ENCODE assay signal across 8 mouse cellular contexts in genomic region chr13:119789851-119790717, GRCm38 (mm10). TPM values are rescaled to one million over a fixed set of nuclear protein-coding genes. Genes with fewer than 3 reads are reported as not detected.
DNase-seq lines count a peak whose midpoint lies in the region; ATAC-seq and TF ChIP-seq lines count a peak whose summit lies in the region.

No protein-coding gene starts in this region.

- H3K9ac ChIP-seq in kidney, embryonic 15.5 days, result peak overlapping the region; percentile 92
- peak overlapping the region; percentile 83 for H3K9ac ChIP-seq in midbrain, postnatal 0 days (replicated peaks; ENCODE audit: low read length, poor library complexity, severe bottlenecking)
- H3K9ac ChIP-seq in stomach, embryonic 14.5 days (replicated peaks; ENCODE audit: low read depth, low read length), result peak overlapping the region; percentile 89

- TF ChIP-seq CTCF in embryonic fibroblast, embryonic 13.5 days (IDR thresholded peaks at IDR 0.05; ENCODE audit: borderline replicate concordance, insufficient read depth, low read length), result no peak
- 0 out of 2 replicates have a peak, but pooled peaks have one; percentile 1 for TF ChIP-seq CTCF in midbrain, postnatal 0 days (IDR thresholded peaks at IDR 0.05)

- peak overlapping the region; percentile 82 for H3K4me3 ChIP-seq in embryonic fibroblast, embryonic 13.5 days (ENCODE audit: insufficient read depth, low read length)
- peak overlapping the region; percentile 87 for H3K4me3 ChIP-seq in heart, embryonic 10.5 days
- peak overlapping the region; percentile 88 for H3K4me3 ChIP-seq in kidney, embryonic 15.5 days (replicated peaks)
- peak overlapping the region; percentile 87 for H3K4me3 ChIP-seq in midbrain, postnatal 0 days (ENCODE audit: low read depth, low read length)
- peak overlapping the region; percentile 85 for H3K4me3 ChIP-seq in stomach, embryonic 14.5 days (ENCODE audit: low read depth, low read length)

- peak; percentile 73 for ATAC-seq in kidney, embryonic 15.5 days (replicated peaks; ENCODE audit: low FRiP score)
- peak; percentile 59 for ATAC-seq in midbrain, postnatal 0 days (ENCODE audit: low FRiP score)
- ATAC-seq in stomach, embryonic 14.5 days (ENCODE audit: insufficient number of reproducible peaks, insufficient read depth, low FRiP score, low read depth), result peak; percentile 61

- whole genome bisulfite sequencing in heart, embryonic 10.5 days, result 2% methylated on average over 53 of the region's 66 CpGs
- WGBS in kidney, embryonic 15.5 days, result under 1% methylated on average over 61 of the region's 66 CpGs
- WGBS in midbrain, postnatal 0 days, result under 1% methylated on average over 45 of the region's 66 CpGs
- WGBS in stomach, embryonic 14.5 days, result under 1% methylated on average over 47 of the region's 66 CpGs

- H3K27ac ChIP-seq in embryonic fibroblast, embryonic 13.5 days (ENCODE audit: insufficient read depth, low read length), result peak overlapping the region; percentile 85
- peak overlapping the region; percentile 97 for H3K27ac ChIP-seq in heart, embryonic 10.5 days
- H3K27ac ChIP-seq in kidney, embryonic 15.5 days, result peak overlapping the region; percentile 99
- H3K27ac ChIP-seq in midbrain, postnatal 0 days (ENCODE audit: low read depth, low read length), result peak overlapping the region; percentile 95
- H3K27ac ChIP-seq in stomach, embryonic 14.5 days (ENCODE audit: low read length), result peak overlapping the region; percentile 96

- peaks cover 37% of the 10 kb centered on the region for H3K36me3 ChIP-seq in heart, embryonic 10.5 days
- H3K36me3 ChIP-seq in kidney, embryonic 15.5 days, result peaks cover 38% of the 10 kb centered on the region
- peaks cover 6% of the 10 kb centered on the region; the same call in 1 of the 2 replicates for H3K36me3 ChIP-seq in midbrain, postnatal 0 days (ENCODE audit: insufficient read depth, low read length)
- H3K36me3 ChIP-seq in stomach, embryonic 14.5 days (ENCODE audit: control insufficient read depth, insufficient read depth, low read length), result peaks cover 22% of the 10 kb centered on the region; the same call in 1 of the 2 replicates

- TF ChIP-seq POLR2A in embryonic fibroblast, embryonic 13.5 days (IDR thresholded peaks at IDR 0.05; ENCODE audit: low read depth, low read length), result peak; percentile 71

- H3K4me2 ChIP-seq in kidney, embryonic 15.5 days, result peak overlapping the region; percentile 88
- H3K4me2 ChIP-seq in midbrain, postnatal 0 days (ENCODE audit: low read depth, low read length, poor library complexity, severe bottlenecking), result peak overlapping the region; percentile 61
- H3K4me2 ChIP-seq in stomach, embryonic 14.5 days (replicated peaks; ENCODE audit: low read depth, low read length), result peak overlapping the region; percentile 52

- peak; percentile 65 for DNase-seq in CD4-positive helper T cell, adult 2 months (ENCODE audit: low read depth, low spot score)
- peak; percentile 80 for DNase-seq in brain, adult 2 months (ENCODE audit: low read depth, low spot score)
- DNase-seq in heart, embryonic 10.5 days (ENCODE audit: low spot score), result peak; percentile 81
- peak; percentile 67 for DNase-seq in liver
- DNase-seq in midbrain, postnatal 0 days (ENCODE audit: low spot score), result peak; percentile 83

- H3K4me1 ChIP-seq in embryonic fibroblast, embryonic 13.5 days (ENCODE audit: control insufficient read depth, insufficient read depth, low read length), result no peaks in the 10 kb centered on the region
- peaks cover 7% of the 10 kb centered on the region; the same call in 1 of the 2 replicates for H3K4me1 ChIP-seq in heart, embryonic 10.5 days
- H3K4me1 ChIP-seq in kidney, embryonic 15.5 days, result peaks cover 18% of the 10 kb centered on the region
- no peaks in the 10 kb centered on the region for H3K4me1 ChIP-seq in midbrain, postnatal 0 days (ENCODE audit: insufficient read depth, low read length)
- peaks cover 10% of the 10 kb centered on the region; the same call in 1 of the 2 replicates for H3K4me1 ChIP-seq in stomach, embryonic 14.5 days (ENCODE audit: control insufficient read depth, insufficient read depth, low read length)

- H3K9me3 ChIP-seq in heart, embryonic 10.5 days, result no peaks in the 10 kb centered on the region
- no peaks in the 10 kb centered on the region for H3K9me3 ChIP-seq in kidney, embryonic 15.5 days (replicated peaks)
- H3K9me3 ChIP-seq in midbrain, postnatal 0 days (ENCODE audit: low read length), result no peaks in the 10 kb centered on the region
- H3K9me3 ChIP-seq in stomach, embryonic 14.5 days (ENCODE audit: control insufficient read depth, low read depth, low read length), result no peaks in the 10 kb centered on the region

- H3K27me3 ChIP-seq in heart, embryonic 10.5 days (ENCODE audit: insufficient read depth, poor library complexity, severe bottlenecking), result no peaks in the 10 kb centered on the region
- no peaks in the 10 kb centered on the region for H3K27me3 ChIP-seq in kidney, embryonic 15.5 days
- H3K27me3 ChIP-seq in midbrain, postnatal 0 days (ENCODE audit: insufficient read depth, low read length), result no peaks in the 10 kb centered on the region
- no peaks in the 10 kb centered on the region for H3K27me3 ChIP-seq in stomach, embryonic 14.5 days (ENCODE audit: control insufficient read depth, insufficient read depth, low read length)

RNA-seq across cellular contexts. Expression of gene Zfp131, which starts 0.6 kb away (rescaled TPM):
- polyA plus RNA-seq in embryonic fibroblast, embryonic 13.5 days (2011; ENCODE audit: insufficient read length, low read depth, missing spikeins), result 57.8 and 64.5 TPM in 2 replicates
- 23.5 and 29.8 TPM in 2 replicates for polyA plus RNA-seq in heart, embryonic 10.5 days (2016; fragmentation: Nextera tagmentation; extraction: Ambion mirVana)
- 37.0 and 37.3 TPM in 2 replicates for polyA plus RNA-seq in kidney, embryonic 15.5 days (2015; fragmentation: Nextera tagmentation; extraction: Ambion mirVana)
- total RNA-seq in midbrain, postnatal 0 days (2014; rRNA removed), result 26.4 and 33.8 TPM in 2 replicates
- 22.3 and 25.9 TPM in 2 replicates for polyA plus RNA-seq in midbrain, postnatal 0 days (2015; fragmentation: Nextera tagmentation; extraction: Ambion mirVana)
- polyA plus RNA-seq in stomach, embryonic 14.5 days (2014; fragmentation: Nextera tagmentation; extraction: Ambion mirVana), result 38.5 and 40.9 TPM in 2 replicates

RNA-seq across cellular contexts. Expression of gene Nim1k, which starts 34.4 kb away (rescaled TPM):
- 1.3 and 1.9 TPM in 2 replicates for polyA plus RNA-seq in embryonic fibroblast, embryonic 13.5 days (2011; ENCODE audit: insufficient read length, low read depth, missing spikeins)
- polyA plus RNA-seq in heart, embryonic 10.5 days (2016; fragmentation: Nextera tagmentation; extraction: Ambion mirVana), result 0.43 and 0.57 TPM in 2 replicates
- 1.1 TPM in 2 replicates for polyA plus RNA-seq in kidney, embryonic 15.5 days (2015; fragmentation: Nextera tagmentation; extraction: Ambion mirVana)
- total RNA-seq in midbrain, postnatal 0 days (2014; rRNA removed), result 9.5 and 10.3 TPM in 2 replicates
- 8.6 and 8.7 TPM in 2 replicates for polyA plus RNA-seq in midbrain, postnatal 0 days (2015; fragmentation: Nextera tagmentation; extraction: Ambion mirVana)
- 1.0 TPM in 2 replicates for polyA plus RNA-seq in stomach, embryonic 14.5 days (2014; fragmentation: Nextera tagmentation; extraction: Ambion mirVana)

RNA-seq across cellular contexts. Expression of gene AF067063, which starts 39.9 kb away (rescaled TPM):
- not detected in 2 replicates for polyA plus RNA-seq in embryonic fibroblast, embryonic 13.5 days (2011; ENCODE audit: insufficient read length, low read depth, missing spikeins)
- polyA plus RNA-seq in heart, embryonic 10.5 days (2016; fragmentation: Nextera tagmentation; extraction: Ambion mirVana), result not detected in 2 replicates
- not detected in 2 replicates for polyA plus RNA-seq in kidney, embryonic 15.5 days (2015; fragmentation: Nextera tagmentation; extraction: Ambion mirVana)
- not detected in 2 replicates for total RNA-seq in midbrain, postnatal 0 days (2014; rRNA removed)
- polyA plus RNA-seq in midbrain, postnatal 0 days (2015; fragmentation: Nextera tagmentation; extraction: Ambion mirVana), result not detected in 2 replicates
- not detected in 2 replicates for polyA plus RNA-seq in stomach, embryonic 14.5 days (2014; fragmentation: Nextera tagmentation; extraction: Ambion mirVana)

RNA-seq across cellular contexts. Expression of gene D13Ertd608e, which starts 45.7 kb away (rescaled TPM):
- not detected in 2 replicates for polyA plus RNA-seq in embryonic fibroblast, embryonic 13.5 days (2011; ENCODE audit: insufficient read length, low read depth, missing spikeins)
- polyA plus RNA-seq in heart, embryonic 10.5 days (2016; fragmentation: Nextera tagmentation; extraction: Ambion mirVana), result not detected in 2 replicates
- polyA plus RNA-seq in kidney, embryonic 15.5 days (2015; fragmentation: Nextera tagmentation; extraction: Ambion mirVana), result not detected in 2 replicates
- total RNA-seq in midbrain, postnatal 0 days (2014; rRNA removed), result not detected in 2 replicates
- not detected in 2 replicates for polyA plus RNA-seq in midbrain, postnatal 0 days (2015; fragmentation: Nextera tagmentation; extraction: Ambion mirVana)
- not detected in 2 replicates for polyA plus RNA-seq in stomach, embryonic 14.5 days (2014; fragmentation: Nextera tagmentation; extraction: Ambion mirVana)

Comparison
In these comparisons a context has a peak if more than half of its experiments do, and no peak if none do; other contexts are left out.
1. Peak in every context shown above with its lines: DNase-seq, ATAC-seq, H3K4me3 ChIP-seq and H3K27ac ChIP-seq.